ENCODE assay signal across 8 mouse cellular contexts in genomic region chr2:59830151-59830550, GRCm38 (mm10). TPM values are rescaled to one million over a fixed set of nuclear protein-coding genes. Genes with fewer than 3 reads are reported as not detected.
DNase-seq lines count a peak whose midpoint lies in the region; ATAC-seq lines count a peak whose summit lies in the region.

No protein-coding gene starts in this region.

- peak; percentile 34 for DNase-seq in left cerebral cortex, postnatal 4 days
- no peak for DNase-seq in left cerebral cortex, postnatal 36 days (ENCODE audit: low spot score in 2 of 2)
- DNase-seq in intestine, embryonic 14.5 days (ENCODE audit: low spot score): peak; percentile 58
- DNase-seq in cerebellum, adult 9-10 months: no peak
- DNase-seq in ovary, postnatal 36 days (ENCODE audit: low spot score): no peak

- intact Hi-C loops in left cerebral cortex, postnatal 4 days (cut with DNase I): no loop called here
- intact Hi-C loops in left cerebral cortex, postnatal 36 days (cut with DNase I): no loop called here

- H3K4me1 ChIP-seq in forebrain, embryonic 12.5 days: peaks cover 27% of the 10 kb centered on the region
- peaks cover 23% of the 10 kb centered on the region for H3K4me1 ChIP-seq in intestine, embryonic 14.5 days (replicated peaks; ENCODE audit: control insufficient read depth, insufficient read depth, low read length)

- no peak overlapping the region for H3K4me2 ChIP-seq in forebrain, embryonic 12.5 days
- H3K4me2 ChIP-seq in intestine, embryonic 14.5 days (ENCODE audit: low read length): no peak overlapping the region

- H3K9me3 ChIP-seq in forebrain, embryonic 12.5 days: no peaks in the 10 kb centered on the region
- H3K9me3 ChIP-seq in intestine, embryonic 14.5 days (ENCODE audit: control insufficient read depth, low read length): no peaks in the 10 kb centered on the region

- ATAC-seq in forebrain, embryonic 12.5 days (ENCODE audit: low FRiP score): peak; percentile 59
- ATAC-seq in intestine, embryonic 14.5 days (replicated peaks; ENCODE audit: low FRiP score, low TSS enrichment, low read depth): no peak
- ATAC-seq in megakaryocyte progenitor cell, adult 5-6 weeks (replicated peaks; ENCODE audit: poor library complexity): 0 out of 2 replicates have a peak, but pooled peaks have one; percentile 24
- ATAC-seq in granulocyte monocyte progenitor cell, adult 5-6 weeks (replicated peaks; ENCODE audit: poor library complexity, severe bottlenecking): no peak

- peaks cover 4% of the 10 kb centered on the region; the same call in 1 of the 2 replicates for H3K36me3 ChIP-seq in forebrain, embryonic 12.5 days (replicated peaks)
- H3K36me3 ChIP-seq in intestine, embryonic 14.5 days (ENCODE audit: control insufficient read depth, insufficient read depth, low read length): peaks cover 19% of the 10 kb centered on the region

- no peaks in the 10 kb centered on the region for H3K27me3 ChIP-seq in forebrain, embryonic 12.5 days
- no peaks in the 10 kb centered on the region for H3K27me3 ChIP-seq in intestine, embryonic 14.5 days (replicated peaks; ENCODE audit: control insufficient read depth, insufficient read depth, low read length)

- no peak overlapping the region for H3K4me3 ChIP-seq in forebrain, embryonic 12.5 days (replicated peaks)
- no peak overlapping the region for H3K4me3 ChIP-seq in intestine, embryonic 14.5 days (ENCODE audit: low read depth, low read length)

- no peak overlapping the region; the same call in 1 of the 2 replicates for H3K27ac ChIP-seq in forebrain, embryonic 12.5 days
- H3K27ac ChIP-seq in intestine, embryonic 14.5 days (ENCODE audit: low read depth): no peak overlapping the region

- WGBS in forebrain, embryonic 12.5 days: 20% methylated on average over 9 of the region's 9 CpGs
- WGBS in intestine, embryonic 14.5 days: 31% methylated on average over 9 of the region's 9 CpGs

- H3K9ac ChIP-seq in forebrain, embryonic 12.5 days: no peak overlapping the region
- no peak overlapping the region for H3K9ac ChIP-seq in intestine, embryonic 14.5 days (ENCODE audit: low read length)

RNA-seq across cellular contexts. Expression of gene Wdsub1, which starts 52.2 kb away (rescaled TPM):
- 10 to 100 TPM in 1 of 2 experiments, 1 to 10 TPM in 1; 9.9 to 10.8 TPM for total RNA-seq in left cerebral cortex, postnatal 4 days (2021)
- total RNA-seq in left cerebral cortex, postnatal 36 days (2021): 10 to 100 TPM; 16.3 to 16.4 TPM
- 17.0 and 18.8 TPM in 2 replicates for polyA plus RNA-seq in forebrain, embryonic 12.5 days (2016; fragmentation: Nextera tagmentation; extraction: Ambion mirVana)
- polyA plus RNA-seq in intestine, embryonic 14.5 days (2014; fragmentation: Nextera tagmentation; extraction: Ambion mirVana): 32.8 and 40.7 TPM in 2 replicates
- total RNA-seq in megakaryocyte progenitor cell, adult 5-6 weeks (2015): 8.2 and 9.3 TPM in 2 replicates
- total RNA-seq in megakaryocyte progenitor cell, adult 5-6 weeks (2017): 10.2 and 12.2 TPM in 2 replicates
- 6.3 and 11.1 TPM in 2 replicates for total RNA-seq in granulocyte monocyte progenitor cell, adult 5-6 weeks (2014; fragmentation: Nextera tagmentation)
- 9.2 and 9.7 TPM in 2 replicates for total RNA-seq in granulocyte monocyte progenitor cell, adult 5-6 weeks (2017)

Comparison
In these comparisons a context has a peak if more than half of its experiments do, and no peak if none do; other contexts are left out.
1. DNase-seq: peak in left cerebral cortex, postnatal 4 days (single experiment) and intestine, embryonic 14.5 days (single experiment); none in left cerebral cortex, postnatal 36 days (0 of 2), cerebellum, adult 9-10 months (single experiment) and ovary, postnatal 36 days (single experiment).
2. ATAC-seq: peak in forebrain, embryonic 12.5 days (single experiment) and megakaryocyte progenitor cell, adult 5-6 weeks (single experiment); none in intestine, embryonic 14.5 days (single experiment) and granulocyte monocyte progenitor cell, adult 5-6 weeks (single experiment).